Mouse (Mus musculus) midbrain, embryonic 14.5 days (tissue): ENCODE measurements around the gene Tmem189. TPM values are rescaled to one million over a fixed set of nuclear protein-coding genes. Genes with fewer than 3 reads are reported as not detected.
A peak's percentile ranks its signal among the peaks of the same experiment; 100 is the strongest.

ENCODE experiments used
- ATAC-seq: fragments of 200-750 bp; cut with Nextera tagmentation; 2 replicates; pipeline ENCODE4 v1.8.0; 2017; ENCODE audit warnings: moderate number of reproducible peaks, moderate library complexity; ENCODE audit not compliant: low FRiP score, low TSS enrichment
- DNase-seq: peaks from one replicate; pipeline ENCODE4 v3.0.0-alpha.2; 2015
- H3K27ac ChIP-seq: fragments of 300-500 bp; sonication (generic); replicated peaks from 2 replicates; pipeline ENCODE4 v1.5.1; 2014; ENCODE audit warnings: mild to moderate bottlenecking, low read depth, low read length, moderate library complexity
- H3K27me3 ChIP-seq: fragments of 300-500 bp; sonication (generic); 2 replicates; pipeline ENCODE4 v1.6.1; 2014; ENCODE audit warnings: low read length, control low read depth, mixed read lengths; ENCODE audit not compliant: control insufficient read depth, insufficient read depth
- H3K36me3 ChIP-seq: fragments of 300-500 bp; sonication (generic); 2 replicates; pipeline ENCODE4 v1.6.1; 2014; ENCODE audit warnings: low read length, control low read depth; ENCODE audit not compliant: control insufficient read depth, insufficient read depth
- H3K4me1 ChIP-seq: fragments of 300-500 bp; sonication (generic); 2 replicates; pipeline ENCODE4 v1.6.1; 2014; ENCODE audit warnings: mild to moderate bottlenecking, antibody characterized with exemption, low read length, control low read depth; ENCODE audit not compliant: control insufficient read depth, insufficient read depth
- H3K4me2 ChIP-seq: fragments of 300-500 bp; sonication (generic); 2 replicates; pipeline ENCODE4 v1.6.1; 2014; ENCODE audit warnings: mild to moderate bottlenecking, low read length, moderate library complexity
- H3K4me3 ChIP-seq: fragments of 300-500 bp; sonication (generic); replicated peaks from 2 replicates; pipeline ENCODE4 v1.5.1; 2014; ENCODE audit warnings: low read depth, low read length
- H3K9ac ChIP-seq: fragments of 300-500 bp; sonication (generic); replicated peaks from 2 replicates; pipeline ENCODE4 v1.6.1; 2014; ENCODE audit warnings: mild to moderate bottlenecking, low read length, moderate library complexity
- H3K9me3 ChIP-seq: fragments of 300-500 bp; sonication (generic); 2 replicates; pipeline ENCODE4 v1.6.1; 2016; ENCODE audit warnings: low read length, control low read depth, mixed read lengths; ENCODE audit not compliant: control insufficient read depth
- WGBS: fragments of 180-500 bp; shearing (Covaris S2); extraction: QIAGEN DNeasy Blood & Tissue Kit; methylation state at CpG from one replicate; pipeline ENCODE4 v1.1.7; 2014; 5-methylcytosine and 5-hydroxymethylcytosine counted together
- polyA plus RNA-seq: library from polyadenylated mRNA; unstranded; fragments of >200 nt; fragmentation: Nextera tagmentation; extraction: Ambion mirVana; gene quantifications from 2 replicates; pipeline ENCODE4 v1.2.1, GENCODE M21; 2014

Tmem189 gene
- polyA plus RNA-seq, 1 experiment from 2014 or later, result 28.8 TPM

- no peak overlapping the region for H3K4me2 ChIP-seq
- H3K4me3 ChIP-seq, result no peak overlapping the region
- H3K36me3 ChIP-seq, result no peaks in the 10 kb centered on the region
- no peaks in the 10 kb centered on the region for H3K9me3 ChIP-seq
- no peak for ATAC-seq
- 0 out of 2 replicates have a peak, but pooled peaks cover under 1% of the 10 kb centered on the region for H3K4me1 ChIP-seq
- H3K27me3 ChIP-seq, result peaks cover 19% of the 10 kb centered on the region
- 96% methylated on average over 7 of the region's 7 CpGs for WGBS
- no peak for DNase-seq
- no peak overlapping the region for H3K27ac ChIP-seq
- no peak overlapping the region for H3K9ac ChIP-seq
These were observed 5.3 kb upstream of the Tmem189 start for GRCm38 (mm10) chr2:167694963-167695362.

GRCm38 (mm10) chr2:167694244-167694643 is 4.6 kb upstream of the Tmem189 start:
- no peak for ATAC-seq
- DNase-seq, result no peak
- Histone ChIP-seq H3K27ac (no peak overlapping the region), H3K36me3 (no peaks in the 10 kb centered on the region), H3K4me3 (no peak overlapping the region), H3K9me3 (no peaks in the 10 kb centered on the region), H3K27me3 (peaks cover 27% of the 10 kb centered on the region), H3K4me1 (0 out of 2 replicates have a peak, but pooled peaks cover 4% of the 10 kb centered on the region), H3K4me2 (no peak overlapping the region), H3K9ac (no peak overlapping the region)
- WGBS, result 79% methylated on average over 1 of the region's 1 CpGs

GRCm38 (mm10) chr2:167693540-167693939 is 3.9 kb upstream of the Tmem189 start:
- Histone ChIP-seq H3K4me2 (no peak overlapping the region), H3K9ac (no peak overlapping the region), H3K4me1 (0 out of 2 replicates have a peak, but pooled peaks cover 4% of the 10 kb centered on the region), H3K27me3 (peaks cover 34% of the 10 kb centered on the region), H3K27ac (no peak overlapping the region), H3K4me3 (no peak overlapping the region), H3K36me3 (no peaks in the 10 kb centered on the region), H3K9me3 (no peaks in the 10 kb centered on the region)
- ATAC-seq (no peak), DNase-seq (no peak)
- WGBS, result 96% methylated on average over 2 of the region's 2 CpGs

- no peak for DNase-seq
- no peak for ATAC-seq
- H3K27ac ChIP-seq, result no peak overlapping the region
- H3K9ac ChIP-seq, result no peak overlapping the region
- no peaks in the 10 kb centered on the region for H3K9me3 ChIP-seq
- H3K36me3 ChIP-seq, result no peaks in the 10 kb centered on the region
- H3K4me1 ChIP-seq, result 0 out of 2 replicates have a peak, but pooled peaks cover 4% of the 10 kb centered on the region
- H3K4me2 ChIP-seq, result no peak overlapping the region
- H3K4me3 ChIP-seq, result no peak overlapping the region
- 62% methylated on average over 3 of the region's 3 CpGs for WGBS
- H3K27me3 ChIP-seq, result peaks cover 39% of the 10 kb centered on the region
These were observed 3.2 kb upstream of the Tmem189 start for GRCm38 (mm10) chr2:167692831-167693230.

GRCm38 (mm10) chr2:167691871-167692661 is 2.4 kb upstream of the Tmem189 start:
- 89% methylated on average over 14 of the region's 14 CpGs for WGBS
- DNase-seq (no peak), ATAC-seq (no peak)
- peaks cover 45% of the 10 kb centered on the region for H3K27me3 ChIP-seq
- H3K27ac ChIP-seq, result no peak overlapping the region
- no peak overlapping the region for H3K4me2 ChIP-seq
- no peak overlapping the region for H3K4me3 ChIP-seq
- no peak overlapping the region for H3K9ac ChIP-seq
- no peaks in the 10 kb centered on the region for H3K36me3 ChIP-seq
- 0 out of 2 replicates have a peak, but pooled peaks cover 4% of the 10 kb centered on the region for H3K4me1 ChIP-seq
- no peaks in the 10 kb centered on the region for H3K9me3 ChIP-seq

- 0 out of 2 replicates have a peak, but pooled peaks cover 4% of the 10 kb centered on the region for H3K4me1 ChIP-seq
- no peak overlapping the region for H3K27ac ChIP-seq
- H3K9ac ChIP-seq, result no peak overlapping the region
- ATAC-seq (no peak), DNase-seq (no peak)
- H3K27me3 ChIP-seq, result peaks cover 45% of the 10 kb centered on the region
- no peaks in the 10 kb centered on the region for H3K9me3 ChIP-seq
- H3K4me3 ChIP-seq, result no peak overlapping the region
- 89% methylated on average over 6 of the region's 6 CpGs for WGBS
- no peak overlapping the region for H3K4me2 ChIP-seq
- H3K36me3 ChIP-seq, result no peaks in the 10 kb centered on the region
These were observed 1.8 kb upstream of the Tmem189 start for GRCm38 (mm10) chr2:167691410-167691809.

- Histone ChIP-seq H3K27ac (no peak overlapping the region), H3K9me3 (no peaks in the 10 kb centered on the region), H3K4me3 (no peak overlapping the region), H3K36me3 (no peaks in the 10 kb centered on the region), H3K4me1 (0 out of 2 replicates have a peak, but pooled peaks cover 4% of the 10 kb centered on the region), H3K9ac (no peak overlapping the region), H3K27me3 (peaks cover 48% of the 10 kb centered on the region), H3K4me2 (no peak overlapping the region)
- WGBS, result 85% methylated on average over 12 of the region's 12 CpGs
- ATAC-seq (no peak), DNase-seq (no peak)
These were observed 1.3 kb upstream of the Tmem189 start for GRCm38 (mm10) chr2:167690962-167691311.

GRCm38 (mm10) chr2:167690219-167690961 is 768 bp upstream of the Tmem189 start:
- H3K4me2 ChIP-seq, result peak overlapping the region; percentile 83
- ATAC-seq (no peak), DNase-seq (no peak)
- 0 out of 2 replicates have a peak, but pooled peaks cover 4% of the 10 kb centered on the region for H3K4me1 ChIP-seq
- peaks cover 48% of the 10 kb centered on the region for H3K27me3 ChIP-seq
- no peak overlapping the region for H3K9ac ChIP-seq
- no peak overlapping the region for H3K27ac ChIP-seq
- WGBS, result 67% methylated on average over 15 of the region's 15 CpGs
- H3K4me3 ChIP-seq, result peak overlapping the region; percentile 54
- no peaks in the 10 kb centered on the region for H3K9me3 ChIP-seq
- H3K36me3 ChIP-seq, result no peaks in the 10 kb centered on the region
